Mouse (Mus musculus) activated CD4-positive, CD25-positive, alpha-beta regulatory T cell, adult 4 months (primary cell): ENCODE results near the gene Rtn1. TPM values are rescaled to one million over a fixed set of nuclear protein-coding genes. Genes with fewer than 3 reads are reported as not detected.

Experiments used
- ATAC-seq: one replicate; pipeline ENCODE4 v1.8.0; 2017
- polyA plus RNA-seq, 2 experiments: library from polyadenylated mRNA; unstranded; fragments of 100-300 nt; shearing (Covaris generic); gene quantifications; one replicate each; pipeline ENCODE4 v1.2.1; 2017

Gene Rtn1
- polyA plus RNA-seq, 2 experiments from 2014 or later, result 0.12 TPM; not detected in 1

DNA sequence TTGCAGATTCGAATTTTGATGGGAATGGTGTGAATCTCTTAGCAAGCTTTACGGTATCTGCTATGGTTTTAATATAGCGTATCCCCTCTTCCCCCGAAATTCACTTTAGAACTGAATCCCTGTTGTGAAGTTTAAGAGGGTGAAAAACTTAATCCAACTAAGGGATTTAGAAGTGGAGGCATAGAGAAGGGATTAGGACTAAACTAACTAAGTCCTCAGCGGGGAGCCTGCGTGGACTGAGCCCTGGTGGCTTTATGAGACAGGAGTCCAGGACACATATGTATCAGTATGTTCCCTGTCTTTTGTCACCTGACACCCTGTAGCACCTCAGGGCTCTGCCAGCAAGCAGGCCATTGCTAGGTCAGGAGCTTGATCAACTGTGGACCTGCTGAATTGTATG is 181.1 kb downstream of the Rtn1 start:
- no peak for ATAC-seq

DNA sequence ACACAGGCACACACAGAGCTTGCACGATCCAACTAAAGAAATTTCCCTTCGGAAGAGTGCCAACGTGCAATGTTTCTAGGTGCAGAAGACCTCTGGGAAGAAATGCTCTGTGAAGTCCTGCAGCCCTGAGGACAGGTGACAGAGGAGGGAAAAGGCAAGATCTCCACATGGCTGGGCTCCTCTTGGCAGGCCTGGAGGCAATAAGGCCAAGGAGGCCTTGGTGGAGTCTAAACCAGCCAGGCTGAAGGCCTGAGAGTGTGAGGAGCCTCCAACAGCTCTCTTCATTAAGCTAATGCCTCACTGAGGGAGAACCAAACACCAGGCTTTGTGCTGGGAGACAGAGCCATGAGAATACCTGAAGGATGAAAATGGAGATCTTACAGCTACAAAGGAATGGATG is 183.5 kb downstream of the Rtn1 start:
- ATAC-seq, result no peak

DNA sequence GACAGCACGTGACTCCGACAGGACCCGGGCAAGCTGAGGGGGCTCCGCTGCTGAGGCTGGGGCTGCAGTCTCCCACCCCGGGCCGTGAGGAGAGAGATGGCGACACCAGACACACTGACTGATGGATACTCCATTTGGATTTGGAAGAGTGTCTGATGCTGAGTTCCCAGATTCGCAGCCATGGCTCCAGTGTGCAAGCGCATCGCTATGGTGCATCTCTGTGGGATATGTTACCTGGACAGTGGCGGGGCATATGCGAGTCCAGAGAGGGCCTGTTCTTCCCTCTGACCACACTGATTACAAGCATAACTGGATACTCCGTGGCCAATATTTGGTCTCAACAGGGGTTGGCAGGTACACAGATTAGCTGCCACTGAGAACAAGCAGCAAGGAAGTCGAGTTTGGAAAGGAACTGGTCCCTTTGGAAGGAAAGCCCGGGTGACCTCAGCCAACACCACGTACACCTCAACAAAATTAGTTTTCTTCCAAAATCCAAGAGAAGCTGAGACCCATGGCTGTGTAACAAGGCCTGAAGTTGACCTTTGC is 185.2 kb downstream of the Rtn1 start:
- ATAC-seq, result no peak

DNA sequence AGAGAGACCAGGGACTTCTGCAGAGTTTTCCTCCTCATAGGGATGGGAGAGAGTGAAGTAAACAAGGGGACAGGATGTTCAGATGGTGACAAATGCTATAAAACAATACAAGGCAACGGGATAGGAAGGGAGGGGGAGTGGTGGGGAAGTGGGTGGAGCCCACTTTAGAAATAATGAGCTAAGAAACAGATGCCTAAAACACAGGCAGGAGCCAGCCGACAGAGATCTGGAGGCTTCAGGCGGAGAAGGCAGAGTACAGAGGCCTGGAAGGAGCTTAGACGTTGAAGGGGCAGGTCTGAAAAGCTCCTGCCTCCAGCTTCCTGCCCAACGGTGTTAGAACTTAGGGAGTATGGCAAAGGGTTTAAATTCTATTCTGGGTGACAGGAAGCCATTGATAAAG is 195.3 kb downstream of the Rtn1 start:
- ATAC-seq, result no peak

DNA sequence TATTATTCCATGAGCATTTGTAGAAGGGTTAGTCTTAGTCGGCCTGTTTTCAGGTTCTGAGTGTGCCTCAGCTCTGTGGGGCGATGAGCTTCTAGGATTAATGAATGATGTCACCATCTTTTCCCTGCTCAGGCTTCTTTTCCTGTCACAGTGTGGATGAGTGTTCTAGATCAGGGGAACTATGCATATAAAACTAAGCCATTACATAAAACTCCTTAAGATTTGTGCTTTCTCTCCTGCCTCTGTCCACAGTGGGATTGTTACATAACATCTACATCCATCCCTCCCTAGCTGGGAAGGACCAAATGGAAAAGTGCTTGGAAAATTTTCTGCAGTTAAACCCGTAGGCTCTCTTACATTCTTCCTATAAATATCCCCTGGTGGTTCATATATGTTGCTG is 208.0 kb downstream of the Rtn1 start:
- no peak for ATAC-seq

DNA sequence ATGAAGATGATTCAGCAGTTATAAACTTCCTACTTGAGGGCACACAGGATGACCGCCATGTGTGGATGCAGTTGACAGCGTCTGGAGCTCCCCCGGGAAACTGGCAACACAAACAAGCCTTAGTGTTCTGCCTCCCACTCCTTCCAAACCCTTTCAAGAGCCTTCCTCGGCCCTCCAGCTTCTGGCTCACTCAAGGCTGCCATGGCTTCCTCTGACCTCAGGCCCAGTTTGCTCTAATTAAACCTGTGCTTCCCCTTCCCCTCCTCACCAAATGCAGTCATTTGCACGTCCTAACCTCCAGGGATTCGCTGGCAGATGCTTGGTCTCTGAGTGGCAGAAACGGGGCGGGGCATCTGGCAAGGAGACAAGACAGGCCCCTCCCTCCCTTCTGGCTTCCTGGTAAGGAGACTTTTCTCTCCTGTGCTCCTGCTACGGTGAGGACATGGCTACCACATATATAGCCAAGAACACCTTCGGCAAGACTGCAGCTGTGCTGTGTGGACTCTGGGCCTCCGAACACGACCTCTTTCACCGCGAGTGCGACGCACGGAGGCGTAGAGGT is 210.8 kb downstream of the Rtn1 start:
- no peak for ATAC-seq

DNA sequence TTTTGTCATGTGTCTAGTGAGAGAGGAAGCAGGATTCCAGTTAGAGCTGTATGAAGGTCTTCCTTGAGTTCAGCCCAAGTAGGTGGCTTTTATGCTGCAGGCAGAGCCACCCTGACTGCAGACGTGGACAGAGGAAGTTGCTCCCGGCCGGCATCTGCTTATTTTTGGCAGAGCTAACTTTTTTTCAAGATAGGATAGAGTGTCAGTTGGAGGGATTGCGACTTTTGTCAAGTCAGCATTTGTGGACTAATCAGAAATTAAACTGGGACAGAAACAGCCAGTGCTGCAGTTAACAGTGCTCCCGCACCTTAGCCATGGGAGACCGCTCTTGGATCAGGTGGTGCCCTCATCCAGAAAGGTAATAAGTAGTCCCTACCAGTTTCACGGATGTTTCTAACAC is 211.4 kb downstream of the Rtn1 start:
- ATAC-seq, result no peak

DNA sequence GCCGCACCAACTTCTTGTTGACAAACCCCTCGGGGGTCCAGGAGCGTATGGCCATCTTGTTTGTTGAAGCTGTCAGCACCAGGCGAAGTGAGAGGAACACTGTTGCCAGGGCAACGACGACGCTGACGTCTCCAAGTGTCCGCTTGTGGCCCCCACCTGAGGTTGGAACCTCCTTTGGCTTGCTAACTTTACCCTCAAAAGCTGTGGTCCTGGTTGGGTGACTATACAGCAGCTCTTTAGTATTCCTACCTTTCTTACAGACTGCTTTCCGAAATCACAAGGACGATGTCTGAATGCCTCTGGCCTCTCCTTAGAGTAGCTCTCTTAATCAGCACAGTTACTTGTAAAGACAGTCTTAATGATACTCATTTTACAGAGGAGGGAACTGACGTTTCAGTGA is 223.9 kb downstream of the Rtn1 start, which contains the start of gene Ccdc175:
TSS of gene Ccdc175 (minus strand) at position 101 of the 400 bp plus-strand sequence.
- no peak for ATAC-seq

DNA sequence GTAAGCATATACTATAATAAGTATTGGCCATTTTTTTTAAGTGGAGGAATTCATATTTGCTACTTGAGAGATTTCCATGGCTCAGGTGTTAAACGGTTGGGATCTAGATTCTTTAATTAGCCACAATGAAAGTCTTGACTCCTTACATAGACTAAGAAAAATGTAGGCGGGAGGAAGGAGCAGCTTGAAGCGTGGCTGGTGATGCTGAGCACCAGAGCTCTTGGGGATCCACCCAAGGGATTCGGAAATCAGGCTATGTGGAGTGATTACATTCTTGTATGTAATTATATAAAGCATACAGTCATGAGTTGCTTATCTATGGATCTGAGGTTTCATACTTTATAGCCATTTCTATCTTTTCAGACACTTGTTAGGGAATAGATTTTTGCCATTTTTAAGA is 229.3 kb downstream of the Rtn1 start:
- no peak for ATAC-seq

DNA sequence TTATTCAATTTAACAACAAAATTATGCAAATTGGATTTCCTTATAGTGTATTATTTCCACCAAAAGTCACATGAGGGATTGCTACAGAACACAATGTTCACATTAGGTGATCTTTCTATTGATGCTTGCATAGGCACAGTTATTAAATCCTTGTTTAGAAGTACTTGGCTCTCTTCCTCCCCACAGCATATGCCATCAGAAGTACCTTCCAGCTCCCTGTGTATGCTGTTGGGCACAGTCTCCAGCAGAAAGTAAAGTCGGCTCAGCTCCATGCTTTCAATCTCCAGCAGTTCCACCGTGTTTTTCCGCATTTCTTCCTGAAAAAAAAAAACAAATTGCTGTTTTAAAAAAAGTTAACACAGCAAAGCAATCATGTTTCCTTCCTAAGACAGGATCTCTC is 230.5 kb downstream of the Rtn1 start:
- ATAC-seq, result no peak

Other genes starting within 250 kb of the Rtn1 start
- not detected for gene Ccdc175, start 224.0 kb downstream of the Rtn1 start, polyA plus RNA-seq
- not detected for gene Lrrc9, start 32.8 kb upstream of the Rtn1 start, polyA plus RNA-seq
- gene Pcnx4, start 127.3 kb upstream of the Rtn1 start, polyA plus RNA-seq, result 1 to 10 TPM; 3.6 to 3.7 TPM
- gene Gm4756, start 240.6 kb upstream of the Rtn1 start, polyA plus RNA-seq, result not detected